Mouse (Mus musculus): ENCODE data around the gene Rap1a. TPM values are rescaled to one million over a fixed set of nuclear protein-coding genes. Genes with fewer than 3 reads are reported as not detected.
A peak's percentile ranks its signal among the peaks of the same experiment; 100 is the strongest.

Rap1a gene
- total and polyA plus RNA-seq, 3 experiments = 32.3 to 64.5 TPM; not detected in 1

GRCm38 (mm10) chr3:105754184-105754583 is 47.0 kb downstream of the Rap1a start:
- Histone ChIP-seq H3K36me3 (ENCODE audit: control insufficient read depth in 1 of 2, insufficient read depth in 2 of 2, low read length in 2 of 2) (peaks cover 5 to 32% of the 10 kb centered on the region in 2 experiments), H3K27ac (ENCODE audit: control insufficient read depth, low read depth, low read length) (no peak overlapping the region), H3K9me3 (replicated peaks; ENCODE audit: insufficient read depth, low read length) (no peaks in the 10 kb centered on the region), H3K4me1 (ENCODE audit: control insufficient read depth in 1 of 2, insufficient read depth in 2 of 2, low read length in 2 of 2) (peaks cover 6 to 32% of the 10 kb centered on the region in 2 experiments), H3K79me2 (ENCODE audit: control insufficient read depth, insufficient read depth, low read length, poor library complexity) (peaks cover 21% of the 10 kb centered on the region), H3K9ac (ENCODE audit: control insufficient read depth, low read depth, low read length, poor library complexity, severe bottlenecking) (no peak overlapping the region), H3K27me3 (ENCODE audit: control insufficient read depth in 1 of 2, insufficient read depth in 2 of 2, low read length in 2 of 2) (no peaks in the 10 kb centered on the region), H3K4me3 (ENCODE audit: control insufficient read depth in 1 of 2, insufficient read depth in 1 of 2, low read depth in 2 of 2, low read length in 2 of 2) (no peak overlapping the region)
- DNase-seq (ENCODE audit: low read depth, low spot score) = peak; percentile 42
- TF ChIP-seq HCFC1 (IDR thresholded peaks at IDR 0.05; ENCODE audit: low read depth, low read length) = no peak
- TF ChIP-seq ZC3H11A (IDR thresholded peaks at IDR 0.05; ENCODE audit: low read depth, low read length) = no peak
- peak; percentile 34 for TF ChIP-seq RAD21 (IDR thresholded peaks at IDR 0.05; ENCODE audit: low read depth, low read length)
- TF ChIP-seq POLR2AphosphoS5 (IDR thresholded peaks at IDR 0.05; ENCODE audit: borderline replicate concordance, low read depth, low read length) = no peak
- TF ChIP-seq SMC3 (IDR thresholded peaks at IDR 0.05; ENCODE audit: low read depth, low read length) = peak; percentile 38
- TF ChIP-seq UBTF (IDR thresholded peaks at IDR 0.05; ENCODE audit: borderline replicate concordance, insufficient read depth, low read depth, low read length) = no peak
- TF ChIP-seq SIN3A (IDR thresholded peaks at IDR 0.05; ENCODE audit: low read length) = no peak
- TF ChIP-seq TCF12 (IDR thresholded peaks at IDR 0.05; ENCODE audit: low read depth, low read length) = no peak
- no peak for TF ChIP-seq EP300 (IDR thresholded peaks at IDR 0.05; ENCODE audit: low read depth in 1 of 2, low read length in 2 of 2)
- no peak for TF ChIP-seq ELF1 (IDR thresholded peaks at IDR 0.05; ENCODE audit: low read depth, low read length)
- no peak for TF ChIP-seq BHLHE40 (IDR thresholded peaks at IDR 0.05; ENCODE audit: borderline replicate concordance, low read depth, low read length)
- TF ChIP-seq KAT2A (conservative IDR thresholded peaks at IDR 0.05; ENCODE audit: low read depth, low read length) = no peak
- TF ChIP-seq CHD1 (IDR thresholded peaks at IDR 0.05; ENCODE audit: low read depth, low read length) = no peak
- no peak for TF ChIP-seq ETS1 (IDR thresholded peaks at IDR 0.05; ENCODE audit: low read depth, low read length)
- peak in 1 of 3 experiments; percentile 31; a peak in 2 of 6 replicates for TF ChIP-seq CTCF (IDR thresholded peaks at IDR 0.05 in 2 of 3, conservative IDR thresholded peaks at IDR 0.05 in 1 of 3; ENCODE audit: control insufficient read depth in 1 of 3, insufficient read depth in 1 of 3, low read depth in 2 of 3, low read length in 3 of 3, poor library complexity in 1 of 3, severe bottlenecking in 1 of 3)
- TF ChIP-seq GABPA (IDR thresholded peaks at IDR 0.05; ENCODE audit: low read depth, low read length) = no peak
- TF ChIP-seq MEF2A (IDR thresholded peaks at IDR 0.05; ENCODE audit: extremely low read depth, insufficient replicate concordance, low read depth, low read length, poor library complexity, severe bottlenecking) = no peak

GRCm38 (mm10) chr3:105750810-105751209 is 50.3 kb downstream of the Rap1a start:
- H3K4me1 ChIP-seq (ENCODE audit: control insufficient read depth in 1 of 2, insufficient read depth in 2 of 2, low read length in 2 of 2) = peaks cover 6 to 28% of the 10 kb centered on the region in 2 experiments
- peak; percentile 39 for DNase-seq (ENCODE audit: low read depth, low spot score)
- H3K79me2 ChIP-seq (ENCODE audit: control insufficient read depth, insufficient read depth, low read length, poor library complexity) = peaks cover 9% of the 10 kb centered on the region
- H3K9ac ChIP-seq (ENCODE audit: control insufficient read depth, low read depth, low read length, poor library complexity, severe bottlenecking) = no peak overlapping the region
- peak overlapping the region; percentile 49 for H3K27ac ChIP-seq (ENCODE audit: control insufficient read depth, low read depth, low read length)
- peaks cover 6 to 32% of the 10 kb centered on the region in 2 experiments for H3K36me3 ChIP-seq (ENCODE audit: control insufficient read depth in 1 of 2, insufficient read depth in 2 of 2, low read length in 2 of 2)
- H3K4me3 ChIP-seq (ENCODE audit: control insufficient read depth in 1 of 2, insufficient read depth in 1 of 2, low read depth in 2 of 2, low read length in 2 of 2) = no peak overlapping the region
- H3K9me3 ChIP-seq (replicated peaks; ENCODE audit: insufficient read depth, low read length) = no peaks in the 10 kb centered on the region
- no peaks in the 10 kb centered on the region for H3K27me3 ChIP-seq (ENCODE audit: control insufficient read depth in 1 of 2, insufficient read depth in 2 of 2, low read length in 2 of 2)
- no peak for TF ChIP-seq HCFC1 (IDR thresholded peaks at IDR 0.05; ENCODE audit: low read depth, low read length)
- TF ChIP-seq BHLHE40 (IDR thresholded peaks at IDR 0.05; ENCODE audit: borderline replicate concordance, low read depth, low read length) = no peak
- TF ChIP-seq MAFK (IDR thresholded peaks at IDR 0.05; ENCODE audit: borderline replicate concordance, low read depth, low read length) = no peak
- no peak for TF ChIP-seq ZC3H11A (IDR thresholded peaks at IDR 0.05; ENCODE audit: low read depth, low read length)
- no peak for TF ChIP-seq USF1 (IDR thresholded peaks at IDR 0.05; ENCODE audit: low read depth, low read length)
- peak; percentile 72 to 78 for TF ChIP-seq EP300 (IDR thresholded peaks at IDR 0.05; ENCODE audit: low read depth in 1 of 2, low read length in 2 of 2)
- no peak for TF ChIP-seq MXI1 (IDR thresholded peaks at IDR 0.05; ENCODE audit: low read depth, low read length)
- TF ChIP-seq RCOR1 (IDR thresholded peaks at IDR 0.05; ENCODE audit: low read depth, low read length) = peak; percentile 57; the same call in 1 of the 2 replicates
- no peak for TF ChIP-seq POLR2A (IDR thresholded peaks at IDR 0.05; ENCODE audit: control insufficient read depth in 1 of 2, insufficient read depth in 1 of 2, low read depth in 1 of 2, low read length in 2 of 2, poor library complexity in 1 of 2)
- TF ChIP-seq MAZ (IDR thresholded peaks at IDR 0.05; ENCODE audit: low read depth, low read length) = no peak
- no peak for TF ChIP-seq NRF1 (IDR thresholded peaks at IDR 0.05; ENCODE audit: insufficient read depth, low read depth, low read length, poor library complexity, severe bottlenecking)
- 0 out of 2 replicates have a peak, but pooled peaks have one; percentile 33 for TF ChIP-seq ETS1 (IDR thresholded peaks at IDR 0.05; ENCODE audit: low read depth, low read length)
- TF ChIP-seq GABPA (IDR thresholded peaks at IDR 0.05; ENCODE audit: low read depth, low read length) = no peak
- TF ChIP-seq ZNF384 (IDR thresholded peaks at IDR 0.05; ENCODE audit: low read depth, low read length) = no peak
- no peak for TF ChIP-seq MYC (IDR thresholded peaks at IDR 0.05; ENCODE audit: low read depth, low read length)
- peak; percentile 73; the same call in 1 of the 2 replicates for TF ChIP-seq TCF12 (IDR thresholded peaks at IDR 0.05; ENCODE audit: low read depth, low read length)
- TF ChIP-seq NELFE (IDR thresholded peaks at IDR 0.05; ENCODE audit: low read depth, low read length) = no peak
- TF ChIP-seq TAL1 (IDR thresholded peaks at IDR 0.05; ENCODE audit: low read length) = peak; percentile 42; the same call in 1 of the 2 replicates
- TF ChIP-seq POLR2AphosphoS5 (IDR thresholded peaks at IDR 0.05; ENCODE audit: borderline replicate concordance, low read depth, low read length) = no peak
- no peak for TF ChIP-seq USF2 (IDR thresholded peaks at IDR 0.05; ENCODE audit: borderline replicate concordance in 1 of 2, insufficient read depth in 1 of 2, low read depth in 1 of 2, low read length in 2 of 2)

All from MEL (cell line).